Mouse (Mus musculus): Measurements from ENCODE around the gene Adcy7. TPM values are rescaled to one million over a fixed set of nuclear protein-coding genes. Genes with fewer than 3 reads are reported as not detected.

The Adcy7 gene
- polyA plus RNA-seq, 1 experiment, result 16.1 TPM

GRCm38 (mm10) chr8:88339887-88340695 is 67.9 kb downstream of the Adcy7 start:
- H3K4me1 ChIP-seq (ENCODE audit: control insufficient read depth, insufficient read depth, low read length), result peaks cover 6% of the 10 kb centered on the region
- H3K27ac ChIP-seq (ENCODE audit: insufficient read depth, low read length), result peak overlapping the region; percentile 47
- TF ChIP-seq CTCF (IDR thresholded peaks at IDR 0.05; ENCODE audit: borderline replicate concordance, insufficient read depth, low read length) (no peak), POLR2A (IDR thresholded peaks at IDR 0.05; ENCODE audit: low read depth, low read length) (no peak)
- H3K4me3 ChIP-seq (ENCODE audit: insufficient read depth, low read length), result no peak overlapping the region

- Histone ChIP-seq H3K27ac (ENCODE audit: insufficient read depth, low read length) (peak overlapping the region; percentile 49; the same call in 1 of the 2 replicates), H3K4me3 (ENCODE audit: insufficient read depth, low read length) (no peak overlapping the region), H3K4me1 (ENCODE audit: control insufficient read depth, insufficient read depth, low read length) (peaks cover 6% of the 10 kb centered on the region)
- TF ChIP-seq POLR2A (IDR thresholded peaks at IDR 0.05; ENCODE audit: low read depth, low read length) (no peak), CTCF (IDR thresholded peaks at IDR 0.05; ENCODE audit: borderline replicate concordance, insufficient read depth, low read length) (no peak)
Measured at GRCm38 (mm10) chr8:88342026-88342425, 69.8 kb downstream of the Adcy7 start.

GRCm38 (mm10) chr8:88349046-88349445 is 76.8 kb downstream of the Adcy7 start:
- TF ChIP-seq POLR2A (IDR thresholded peaks at IDR 0.05; ENCODE audit: low read depth, low read length) (no peak), CTCF (IDR thresholded peaks at IDR 0.05; ENCODE audit: borderline replicate concordance, insufficient read depth, low read length) (no peak)
- no peak overlapping the region for H3K4me3 ChIP-seq (ENCODE audit: insufficient read depth, low read length)

DNA sequence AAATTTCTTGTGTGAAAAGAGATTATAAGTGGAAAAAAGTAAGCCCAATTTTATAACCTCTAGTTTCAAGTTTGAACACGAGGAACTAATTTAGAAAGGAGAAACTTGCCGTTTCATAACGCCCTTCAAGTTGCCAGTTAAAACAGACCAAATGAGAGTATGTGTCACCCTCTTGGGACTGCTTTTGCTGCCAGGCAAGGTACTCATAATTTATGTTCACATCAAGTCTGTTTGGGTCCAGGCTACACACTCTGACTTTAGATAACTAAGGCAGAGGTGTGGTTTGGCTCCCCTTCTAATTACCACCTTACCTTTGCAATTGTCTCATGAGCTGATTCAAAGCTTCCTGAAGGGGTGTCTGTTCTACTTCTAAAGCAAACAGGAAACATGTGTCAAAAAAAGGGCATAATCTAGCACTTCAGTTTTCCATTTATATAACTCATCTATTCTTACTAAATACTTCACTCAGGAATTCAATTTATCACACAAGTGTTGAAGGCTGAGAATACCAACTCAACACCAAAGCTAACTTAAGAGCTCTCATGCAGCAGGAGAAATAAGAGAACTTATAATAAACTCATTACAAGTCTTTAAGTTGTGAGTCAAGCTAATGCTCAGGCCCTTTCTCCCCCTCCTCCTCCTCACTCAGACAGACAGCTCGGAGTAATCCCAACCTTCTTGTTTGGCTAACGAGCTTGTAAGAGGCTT is 85.2 kb downstream of the Adcy7 start:
- Histone ChIP-seq H3K27ac (ENCODE audit: insufficient read depth, low read length) (peak overlapping the region; percentile 49), H3K4me1 (ENCODE audit: control insufficient read depth, insufficient read depth, low read length) (no peaks in the 10 kb centered on the region; the same call in 1 of the 2 replicates), H3K4me3 (ENCODE audit: insufficient read depth, low read length) (no peak overlapping the region)
- no peak for TF ChIP-seq CTCF (IDR thresholded peaks at IDR 0.05; ENCODE audit: borderline replicate concordance, insufficient read depth, low read length)
- TF ChIP-seq POLR2A (IDR thresholded peaks at IDR 0.05; ENCODE audit: low read depth, low read length), result no peak

More at GRCm38 (mm10) chr8:88349046-88349445, 76.8 kb downstream of the Adcy7 start:
- H3K27ac ChIP-seq (ENCODE audit: insufficient read depth, low read length), result no peak overlapping the region
- no peaks in the 10 kb centered on the region for H3K4me1 ChIP-seq (ENCODE audit: control insufficient read depth, insufficient read depth, low read length)

GRCm38 (mm10) chr8:88357946-88358345 is 85.7 kb downstream of the Adcy7 start:
- Histone ChIP-seq H3K27ac (ENCODE audit: insufficient read depth, low read length) (peak overlapping the region; percentile 49), H3K4me1 (ENCODE audit: control insufficient read depth, insufficient read depth, low read length) (no peaks in the 10 kb centered on the region; the same call in 1 of the 2 replicates), H3K4me3 (ENCODE audit: insufficient read depth, low read length) (no peak overlapping the region)
- TF ChIP-seq CTCF (IDR thresholded peaks at IDR 0.05; ENCODE audit: borderline replicate concordance, insufficient read depth, low read length) (no peak), POLR2A (IDR thresholded peaks at IDR 0.05; ENCODE audit: low read depth, low read length) (no peak)

DNA sequence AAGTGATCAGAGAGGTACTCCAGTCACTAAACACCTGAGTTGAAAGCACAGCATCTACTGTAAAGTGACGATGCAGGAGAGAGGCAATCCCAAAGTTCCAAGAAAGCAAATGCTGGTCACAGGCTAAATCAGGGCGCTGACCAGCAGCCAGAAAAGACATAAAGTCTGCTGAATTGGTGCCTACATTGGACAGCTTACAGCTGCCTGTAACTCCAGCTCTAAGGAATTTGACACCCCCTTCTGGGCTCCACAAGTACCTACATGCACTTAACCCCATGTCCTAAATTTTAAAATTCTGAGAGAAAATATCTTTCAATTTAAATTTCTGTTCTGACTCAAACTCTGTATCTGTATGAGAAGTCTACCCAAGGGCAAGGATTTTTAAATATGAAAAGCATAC is 87.8 kb downstream of the Adcy7 start:
- TF ChIP-seq POLR2A (IDR thresholded peaks at IDR 0.05; ENCODE audit: low read depth, low read length) (no peak), CTCF (IDR thresholded peaks at IDR 0.05; ENCODE audit: borderline replicate concordance, insufficient read depth, low read length) (no peak)
- Histone ChIP-seq H3K4me3 (ENCODE audit: insufficient read depth, low read length) (peak overlapping the region; percentile 17; the same call in 1 of the 2 replicates), H3K4me1 (ENCODE audit: control insufficient read depth, insufficient read depth, low read length) (no peaks in the 10 kb centered on the region; the same call in 1 of the 2 replicates), H3K27ac (ENCODE audit: insufficient read depth, low read length) (no peak overlapping the region)

- TF ChIP-seq CTCF (IDR thresholded peaks at IDR 0.05; ENCODE audit: borderline replicate concordance, insufficient read depth, low read length) (no peak), POLR2A (IDR thresholded peaks at IDR 0.05; ENCODE audit: low read depth, low read length) (no peak)
Measured at GRCm38 (mm10) chr8:88361044-88361707, 89.0 kb downstream of the Adcy7 start.

GRCm38 (mm10) chr8:88361708-88362428 is 89.7 kb downstream of the Adcy7 start, which contains the start of gene Brd7:
Brd7 (minus strand) TSS chr8:88362194.
- Histone ChIP-seq H3K4me1 (ENCODE audit: control insufficient read depth, insufficient read depth, low read length) (no peaks in the 10 kb centered on the region; the same call in 1 of the 2 replicates), H3K4me3 (ENCODE audit: insufficient read depth, low read length) (peak within 1 kb of the TSS; percentile 85), H3K27ac (ENCODE audit: insufficient read depth, low read length) (peak within 1 kb of the TSS; percentile 54; the same call in 1 of the 2 replicates)
- peak; percentile 69 for TF ChIP-seq POLR2A (IDR thresholded peaks at IDR 0.05; ENCODE audit: low read depth, low read length)
- TF ChIP-seq CTCF (IDR thresholded peaks at IDR 0.05; ENCODE audit: borderline replicate concordance, insufficient read depth, low read length), result peak; percentile 52

More at GRCm38 (mm10) chr8:88361044-88361707, 89.0 kb downstream of the Adcy7 start:
- Histone ChIP-seq H3K4me1 (ENCODE audit: control insufficient read depth, insufficient read depth, low read length) (no peaks in the 10 kb centered on the region; the same call in 1 of the 2 replicates), H3K4me3 (ENCODE audit: insufficient read depth, low read length) (peak overlapping the region; percentile 74), H3K27ac (ENCODE audit: insufficient read depth, low read length) (no peak overlapping the region)
